Mouse (Mus musculus) Patski (cell line): ENCODE data around the gene Fry. TPM values are rescaled to one million over a fixed set of nuclear protein-coding genes. Genes with fewer than 3 reads are reported as not detected.

Source experiments
- ATAC-seq: fragments of 100-300 bp; one replicate; pipeline ENCODE4 v1.8.0; 2021
- CTCF ChIA-PET: fragments of 350-600 bp; sonication (Branson Sonifier 250); formaldehyde crosslinking; loops from one replicate; lab custom pipeline; 2022; ENCODE audit warnings: inconsistent platforms; lab: Charles Lee
- POLR2A ChIA-PET: fragments of 350-600 bp; sonication (Branson Sonifier 250); formaldehyde crosslinking; loops from one replicate; lab custom pipeline; 2022; ENCODE audit warnings: antibody characterized with exemption, inconsistent platforms; lab: Charles Lee
- DNase-seq: peaks from one replicate; pipeline ENCODE4 v3.0.0-alpha.2; 2011; ENCODE audit warnings: low read depth, low spot score
- H3K27me3 ChIP-seq: fragments of 371-371 bp; one replicate; pipeline ENCODE4 v1.5.1; 2021
- CTCF ChIP-seq: fragments of 100-300 bp; IDR thresholded peaks from one replicate; pipeline ENCODE4 v1.5.1; 2021
- in situ Hi-C: fragments of 300-500 bp; cut with MboI; formaldehyde crosslinking; loops from 3 replicates; pipeline ENCODE4 v1.11.1; 2018; ENCODE audit warnings: low pct_unique_long_range_greater_than_20kb, mixed read lengths
- polyA plus RNA-seq: library from polyadenylated mRNA; unstranded; gene quantifications from one replicate; pipeline ENCODE4 v1.2.3, GENCODE M21; 2021

The Fry gene
- polyA plus RNA-seq, 1 experiment from 2014 or later: 0.05 TPM

- no peaks in the 10 kb centered on the region for H3K27me3 ChIP-seq
- ATAC-seq: no peak
- TF ChIP-seq CTCF: peak; percentile 39
- in situ Hi-C loops: no loop called here
- CTCF ChIA-PET: no interaction called here
- POLR2A ChIA-PET: interaction anchor here (0.6 kb wide), 1 partner anchor 63 kb away, joined by 3 read pairs; no protein-coding TSS in a partner anchor
- no peak for DNase-seq
Measured at GRCm38 (mm10) chr5:150114007-150114406, 4.4 kb upstream of the Fry start.

- no peak for DNase-seq
- no peak for ATAC-seq
- ChIA-PET CTCF (no interaction called here), POLR2A (no interaction called here)
- no peak for TF ChIP-seq CTCF
- in situ Hi-C loops: no loop called here
- H3K27me3 ChIP-seq: no peaks in the 10 kb centered on the region
Measured at GRCm38 (mm10) chr5:150114778-150115177, 3.7 kb upstream of the Fry start.

- DNase-seq (no peak), ATAC-seq (no peak)
- in situ Hi-C loops: no loop called here
- no peak for TF ChIP-seq CTCF
- no peaks in the 10 kb centered on the region for H3K27me3 ChIP-seq
- ChIA-PET POLR2A (no interaction called here), CTCF (no interaction called here)
Measured at GRCm38 (mm10) chr5:150115271-150116092, 3.0 kb upstream of the Fry start.

GRCm38 (mm10) chr5:150116216-150116905, 2.1 kb upstream of the Fry start:
- in situ Hi-C loops: no loop called here
- DNase-seq (no peak), ATAC-seq (no peak)
- ChIA-PET POLR2A (no interaction called here), CTCF (no interaction called here)
- H3K27me3 ChIP-seq: no peaks in the 10 kb centered on the region
- TF ChIP-seq CTCF: no peak

- H3K27me3 ChIP-seq: no peaks in the 10 kb centered on the region
- in situ Hi-C loops: no loop called here
- TF ChIP-seq CTCF: peak; percentile 33
- DNase-seq (no peak), ATAC-seq (no peak)
- ChIA-PET CTCF (no interaction called here), POLR2A (no interaction called here)
Measured at GRCm38 (mm10) chr5:150116906-150117216, 1.6 kb upstream of the Fry start.

- no peak for DNase-seq
- ChIA-PET POLR2A (no interaction called here), CTCF (no interaction called here)
- no peak for ATAC-seq
- no peaks in the 10 kb centered on the region for H3K27me3 ChIP-seq
- in situ Hi-C loops: no loop called here
- TF ChIP-seq CTCF: no peak
Measured at GRCm38 (mm10) chr5:150118124-150118454, 356 bp upstream of the Fry start.

- no peaks in the 10 kb centered on the region for H3K27me3 ChIP-seq
- POLR2A ChIA-PET: no interaction called here
- in situ Hi-C loops: no loop called here
- ATAC-seq (no peak), DNase-seq (no peak)
- CTCF ChIA-PET: no interaction called here
- no peak for TF ChIP-seq CTCF
Measured at GRCm38 (mm10) chr5:150120676-150121075, 2.2 kb downstream of the Fry start.

GRCm38 (mm10) chr5:150122095-150122494, 3.6 kb downstream of the Fry start:
- no peak for ATAC-seq
- TF ChIP-seq CTCF: no peak
- ChIA-PET CTCF (no interaction called here), POLR2A (no interaction called here)
- in situ Hi-C loops: no loop called here
- DNase-seq: no peak
- H3K27me3 ChIP-seq: no peaks in the 10 kb centered on the region

GRCm38 (mm10) chr5:150122571-150122970, 4.1 kb downstream of the Fry start:
- no peaks in the 10 kb centered on the region for H3K27me3 ChIP-seq
- ATAC-seq: no peak
- in situ Hi-C loops: no loop called here
- POLR2A ChIA-PET: no interaction called here
- DNase-seq: no peak
- TF ChIP-seq CTCF: no peak
- CTCF ChIA-PET: no interaction called here

GRCm38 (mm10) chr5:150125920-150126319, 7.5 kb downstream of the Fry start:
- no peak for ATAC-seq
- no peaks in the 10 kb centered on the region for H3K27me3 ChIP-seq
- in situ Hi-C loops: no loop called here
- ChIA-PET CTCF (interaction anchor here (1.2 kb wide), 1 partner anchor 11 kb away, joined by 3 read pairs; no protein-coding TSS in a partner anchor), POLR2A (no interaction called here)
- TF ChIP-seq CTCF: no peak
- no peak for DNase-seq

GRCm38 (mm10) chr5:150128432-150128831, 10.0 kb downstream of the Fry start:
- no peak for ATAC-seq
- H3K27me3 ChIP-seq: peaks cover 6% of the 10 kb centered on the region
- DNase-seq: no peak
- no peak for TF ChIP-seq CTCF
- in situ Hi-C loops: no loop called here
- ChIA-PET POLR2A (no interaction called here), CTCF (no interaction called here)
